Mouse (Mus musculus): ENCODE data around the gene Sema3a.
"Not testable (repeated sequence)": the region's sequence is repeated elsewhere in the genome, so short reads cannot be mapped to it uniquely, and the experiment has no call there.

Sema3a gene

GRCm38 (mm10) chr5:13548210-13548554 is 423.0 kb downstream of the Sema3a start:
- no peak for DNase-seq (ENCODE audit: low read depth, low spot score)

GRCm38 (mm10) chr5:13549080-13549479 is 423.9 kb downstream of the Sema3a start:
- no peak for DNase-seq (ENCODE audit: low read depth, low spot score)

GRCm38 (mm10) chr5:13550953-13551352 is 425.7 kb downstream of the Sema3a start:
- DNase-seq (ENCODE audit: low read depth, low spot score) = no peak

- DNase-seq (ENCODE audit: low read depth, low spot score) = no peak
Observed at GRCm38 (mm10) chr5:13557257-13557656, 432.0 kb downstream of the Sema3a start.

- no peak for DNase-seq (ENCODE audit: low read depth, low spot score)
Observed at GRCm38 (mm10) chr5:13573867-13574266, 448.7 kb downstream of the Sema3a start.

GRCm38 (mm10) chr5:13579123-13579522 is 453.9 kb downstream of the Sema3a start:
- DNase-seq (ENCODE audit: low read depth, low spot score) = no peak

- DNase-seq (ENCODE audit: low read depth, low spot score) = no peak
Observed at GRCm38 (mm10) chr5:13585559-13586207, 460.5 kb downstream of the Sema3a start.

GRCm38 (mm10) chr5:13594422-13594821 is 469.2 kb downstream of the Sema3a start:
- DNase-seq (ENCODE audit: low read depth, low spot score) = no peak

GRCm38 (mm10) chr5:13611631-13612030 is 486.4 kb downstream of the Sema3a start:
- no peak for DNase-seq (ENCODE audit: low read depth, low spot score)

- DNase-seq (ENCODE audit: low read depth, low spot score) = no peak
Observed at GRCm38 (mm10) chr5:13612088-13612487, 486.9 kb downstream of the Sema3a start.

GRCm38 (mm10) chr5:13614575-13614974 is 489.4 kb downstream of the Sema3a start:
- DNase-seq (ENCODE audit: low read depth, low spot score) = not testable (repeated sequence)

GRCm38 (mm10) chr5:13615907-13616306 is 490.7 kb downstream of the Sema3a start:
- no peak for DNase-seq (ENCODE audit: low read depth, low spot score)

GRCm38 (mm10) chr5:13622578-13622977 is 497.4 kb downstream of the Sema3a start:
- no peak for DNase-seq (ENCODE audit: low read depth, low spot score)

GRCm38 (mm10) chr5:13624754-13625153 is 499.5 kb downstream of the Sema3a start:
- no peak for DNase-seq (ENCODE audit: low read depth, low spot score)

- DNase-seq (ENCODE audit: low read depth, low spot score) = no peak
Observed at GRCm38 (mm10) chr5:13626093-13626492, 500.9 kb downstream of the Sema3a start.

- peak; percentile 58 for DNase-seq (ENCODE audit: low read depth, low spot score)
Observed at GRCm38 (mm10) chr5:13628606-13629311, 503.5 kb downstream of the Sema3a start.

- no peak for DNase-seq (ENCODE audit: low read depth, low spot score)
Observed at GRCm38 (mm10) chr5:13629916-13630315, 504.7 kb downstream of the Sema3a start.

GRCm38 (mm10) chr5:13630692-13631091 is 505.5 kb downstream of the Sema3a start:
- no peak for DNase-seq (ENCODE audit: low read depth, low spot score)

- DNase-seq (ENCODE audit: low read depth, low spot score) = no peak
Observed at GRCm38 (mm10) chr5:13636237-13636636, 511.0 kb downstream of the Sema3a start.
